Mouse (Mus musculus): ENCODE results near the gene Clic4. TPM values are rescaled to one million over a fixed set of nuclear protein-coding genes. Genes with fewer than 3 reads are reported as not detected.

The Clic4 gene
- polyA plus RNA-seq (2012; rRNA removed), result 61.3 and 62.3 TPM in 2 replicates

GRCm38 (mm10) chr4:135272640-135273306 lies at the start of gene Clic4:
Gene Clic4, minus strand, starts transcription at chr4:135272814.
- TF ChIP-seq CTCF (IDR thresholded peaks at IDR 0.05; ENCODE audit: borderline replicate concordance, extremely low read depth, insufficient read depth, insufficient read length) (peak; percentile 37; the same call in 1 of the 2 replicates), POLR2A (IDR thresholded peaks at IDR 0.05; ENCODE audit: borderline replicate concordance, extremely low read depth, insufficient read depth, insufficient read length, poor library complexity, severe bottlenecking) (peak; percentile 97)
- DNase-seq (ENCODE audit: low read depth), result peak; percentile 99

GRCm38 (mm10) chr4:135317966-135318365 lies 45.4 kb upstream of the Clic4 start:
- peak; percentile 89 for DNase-seq (ENCODE audit: low read depth)
- no peak for TF ChIP-seq POLR2A (IDR thresholded peaks at IDR 0.05; ENCODE audit: borderline replicate concordance, extremely low read depth, insufficient read depth, insufficient read length, poor library complexity, severe bottlenecking)
- peak; percentile 96 for TF ChIP-seq CTCF (IDR thresholded peaks at IDR 0.05; ENCODE audit: borderline replicate concordance, extremely low read depth, insufficient read depth, insufficient read length)

GRCm38 (mm10) chr4:135317539-135317938 lies 44.9 kb upstream of the Clic4 start:
- DNase-seq (ENCODE audit: low read depth), result peak; percentile 30
- no peak for TF ChIP-seq CTCF (IDR thresholded peaks at IDR 0.05; ENCODE audit: borderline replicate concordance, extremely low read depth, insufficient read depth, insufficient read length)
- no peak for TF ChIP-seq POLR2A (IDR thresholded peaks at IDR 0.05; ENCODE audit: borderline replicate concordance, extremely low read depth, insufficient read depth, insufficient read length, poor library complexity, severe bottlenecking)

GRCm38 (mm10) chr4:135315287-135315686 lies 42.7 kb upstream of the Clic4 start:
- TF ChIP-seq CTCF (IDR thresholded peaks at IDR 0.05; ENCODE audit: borderline replicate concordance, extremely low read depth, insufficient read depth, insufficient read length) (no peak), POLR2A (IDR thresholded peaks at IDR 0.05; ENCODE audit: borderline replicate concordance, extremely low read depth, insufficient read depth, insufficient read length, poor library complexity, severe bottlenecking) (no peak)
- no peak for DNase-seq (ENCODE audit: low read depth)

GRCm38 (mm10) chr4:135314419-135314832 lies 41.8 kb upstream of the Clic4 start:
- TF ChIP-seq POLR2A (IDR thresholded peaks at IDR 0.05; ENCODE audit: borderline replicate concordance, extremely low read depth, insufficient read depth, insufficient read length, poor library complexity, severe bottlenecking), result no peak
- no peak for TF ChIP-seq CTCF (IDR thresholded peaks at IDR 0.05; ENCODE audit: borderline replicate concordance, extremely low read depth, insufficient read depth, insufficient read length)
- no peak for DNase-seq (ENCODE audit: low read depth)

GRCm38 (mm10) chr4:135313761-135314241 lies 41.2 kb upstream of the Clic4 start:
- no peak for DNase-seq (ENCODE audit: low read depth)
- TF ChIP-seq CTCF (IDR thresholded peaks at IDR 0.05; ENCODE audit: borderline replicate concordance, extremely low read depth, insufficient read depth, insufficient read length), result no peak
- no peak for TF ChIP-seq POLR2A (IDR thresholded peaks at IDR 0.05; ENCODE audit: borderline replicate concordance, extremely low read depth, insufficient read depth, insufficient read length, poor library complexity, severe bottlenecking)

GRCm38 (mm10) chr4:135313111-135313691 lies 40.6 kb upstream of the Clic4 start:
- TF ChIP-seq POLR2A (IDR thresholded peaks at IDR 0.05; ENCODE audit: borderline replicate concordance, extremely low read depth, insufficient read depth, insufficient read length, poor library complexity, severe bottlenecking) (no peak), CTCF (IDR thresholded peaks at IDR 0.05; ENCODE audit: borderline replicate concordance, extremely low read depth, insufficient read depth, insufficient read length) (no peak)
- DNase-seq (ENCODE audit: low read depth), result peak; percentile 20

GRCm38 (mm10) chr4:135312706-135313105 lies 40.1 kb upstream of the Clic4 start:
- TF ChIP-seq POLR2A (IDR thresholded peaks at IDR 0.05; ENCODE audit: borderline replicate concordance, extremely low read depth, insufficient read depth, insufficient read length, poor library complexity, severe bottlenecking) (no peak), CTCF (IDR thresholded peaks at IDR 0.05; ENCODE audit: borderline replicate concordance, extremely low read depth, insufficient read depth, insufficient read length) (no peak)
- peak; percentile 32 for DNase-seq (ENCODE audit: low read depth)

- TF ChIP-seq CTCF (IDR thresholded peaks at IDR 0.05; ENCODE audit: borderline replicate concordance, extremely low read depth, insufficient read depth, insufficient read length) (no peak), POLR2A (IDR thresholded peaks at IDR 0.05; ENCODE audit: borderline replicate concordance, extremely low read depth, insufficient read depth, insufficient read length, poor library complexity, severe bottlenecking) (no peak)
Measured at GRCm38 (mm10) chr4:135310371-135310770, 37.8 kb upstream of the Clic4 start.

GRCm38 (mm10) chr4:135309726-135310125 lies 37.1 kb upstream of the Clic4 start:
- no peak for DNase-seq (ENCODE audit: low read depth)

More at GRCm38 (mm10) chr4:135310371-135310770, 37.8 kb upstream of the Clic4 start:
- DNase-seq (ENCODE audit: low read depth), result no peak

GRCm38 (mm10) chr4:135309112-135309659 lies 36.6 kb upstream of the Clic4 start:
- TF ChIP-seq CTCF (IDR thresholded peaks at IDR 0.05; ENCODE audit: borderline replicate concordance, extremely low read depth, insufficient read depth, insufficient read length), result no peak
- no peak for TF ChIP-seq POLR2A (IDR thresholded peaks at IDR 0.05; ENCODE audit: borderline replicate concordance, extremely low read depth, insufficient read depth, insufficient read length, poor library complexity, severe bottlenecking)
- no peak for DNase-seq (ENCODE audit: low read depth)

More at GRCm38 (mm10) chr4:135309726-135310125, 37.1 kb upstream of the Clic4 start:
- TF ChIP-seq CTCF (IDR thresholded peaks at IDR 0.05; ENCODE audit: borderline replicate concordance, extremely low read depth, insufficient read depth, insufficient read length) (no peak), POLR2A (IDR thresholded peaks at IDR 0.05; ENCODE audit: borderline replicate concordance, extremely low read depth, insufficient read depth, insufficient read length, poor library complexity, severe bottlenecking) (no peak)

All from brain, embryonic 14.5 days (tissue).